Mouse (Mus musculus): Measurements from ENCODE around the gene Tnni3k.

- no peak for TF ChIP-seq POLR2A (IDR thresholded peaks at IDR 0.05; ENCODE audit: low read depth, low read length)
- TF ChIP-seq CTCF (conservative IDR thresholded peaks at IDR 0.05; ENCODE audit: insufficient read depth, insufficient read length, low read depth, low read length), result no peak
Measured at GRCm38 (mm10) chr3:154880536-154880939, 174.7 kb downstream of the Tnni3k start.
